Mouse (Mus musculus) C2C12 (cell line): ENCODE data around the gene Cdk14.

Experiments
- CEBPB ChIP-seq: IDR thresholded peaks from one replicate; pipeline ENCODE4 v1.6.1; 2011; ENCODE audit warnings: low read depth, mild to moderate bottlenecking, control low read depth, moderate library complexity
- CTCF ChIP-seq: IDR thresholded peaks from one replicate; pipeline ENCODE4 v1.5.1; 2011; ENCODE audit not compliant: control insufficient read depth, insufficient read depth, insufficient read length
- FOSL1 ChIP-seq: IDR thresholded peaks from one replicate; pipeline ENCODE4 v1.8.0; 2011; ENCODE audit warnings: mild to moderate bottlenecking, low read length; ENCODE audit not compliant: poor library complexity, insufficient read depth, severe bottlenecking
- MAX ChIP-seq: IDR thresholded peaks from one replicate; pipeline ENCODE4 v1.6.1; 2011; ENCODE audit warnings: mild to moderate bottlenecking, control low read depth
- MYOD1 ChIP-seq: IDR thresholded peaks from one replicate; pipeline ENCODE4 v1.6.1; 2011; ENCODE audit warnings: low read depth; ENCODE audit not compliant: control insufficient read depth, insufficient read length
- MYOG ChIP-seq: IDR thresholded peaks from one replicate; pipeline ENCODE4 v1.6.1; 2011; ENCODE audit not compliant: control insufficient read depth, insufficient read length; ENCODE audit errors: extremely low read depth
- USF1 ChIP-seq: IDR thresholded peaks from one replicate; pipeline ENCODE4 v1.6.1; 2011; ENCODE audit warnings: low read depth, mild to moderate bottlenecking, control low read depth, moderate library complexity

DNA sequence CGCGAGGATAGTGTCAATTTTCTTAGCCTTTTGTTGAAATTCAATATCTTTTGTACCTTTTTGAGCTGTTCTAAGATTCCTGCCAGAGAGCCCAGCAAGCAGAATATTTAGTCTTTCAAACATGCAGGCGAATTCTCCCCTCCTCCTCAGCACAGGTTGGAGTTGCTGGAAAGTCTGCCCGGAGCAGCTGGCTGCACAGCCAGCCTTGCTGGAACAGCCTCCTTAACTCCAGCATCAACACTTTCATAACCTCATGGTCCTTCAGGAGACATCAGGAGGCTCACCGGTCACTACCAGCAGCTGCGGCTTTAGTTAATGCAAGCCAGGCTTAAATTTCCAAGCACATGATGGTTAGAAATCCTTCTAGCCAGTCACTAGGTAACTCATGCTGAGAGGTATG is 105.8 kb downstream of the Cdk14 start:
- TF ChIP-seq MYOG (no peak), CTCF (no peak), MAX (no peak), CEBPB (no peak), USF1 (no peak), FOSL1 (no peak), MYOD1 (no peak)
